Mouse (Mus musculus) lung, postnatal 14 days (tissue): ENCODE measurements around the gene Catsper2.
A peak's percentile ranks its signal among the peaks of the same experiment; 100 is the strongest.
"Not testable (repeated sequence)": the region's sequence is repeated elsewhere in the genome, so short reads cannot be mapped to it uniquely, and the experiment has no call there.

Experiments used
- DNase-seq: peaks from one replicate; pipeline ENCODE4 v3.0.0; 2021

The Catsper2 gene

GRCm38 (mm10) chr2:121425890-121426289 lies 12.3 kb upstream of the Catsper2 start:
- DNase-seq: no peak

DNA sequence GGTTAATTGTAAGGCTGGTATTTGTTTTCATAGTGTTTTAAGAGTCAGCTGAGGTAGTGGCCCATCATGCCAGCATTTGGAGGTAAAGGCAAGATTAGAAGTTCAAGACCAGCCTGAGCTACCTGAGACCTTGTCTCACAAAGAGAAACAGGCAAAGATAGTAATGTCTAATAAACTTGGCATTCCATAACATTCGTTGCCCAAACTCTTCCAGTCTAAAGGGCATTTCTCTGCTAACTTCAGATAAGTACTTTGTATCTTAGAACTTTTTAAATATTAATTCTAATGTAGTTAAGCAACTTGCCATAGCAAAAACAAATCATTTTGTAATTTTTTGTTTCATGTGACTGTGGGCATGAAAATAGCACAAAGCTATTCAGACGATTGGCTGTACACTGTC lies 9.6 kb upstream of the Catsper2 start:
- no peak for DNase-seq

GRCm38 (mm10) chr2:121418476-121418875 lies 4.9 kb upstream of the Catsper2 start:
- no peak for DNase-seq

GRCm38 (mm10) chr2:121416356-121416755 lies 2.8 kb upstream of the Catsper2 start:
- no peak for DNase-seq

DNA sequence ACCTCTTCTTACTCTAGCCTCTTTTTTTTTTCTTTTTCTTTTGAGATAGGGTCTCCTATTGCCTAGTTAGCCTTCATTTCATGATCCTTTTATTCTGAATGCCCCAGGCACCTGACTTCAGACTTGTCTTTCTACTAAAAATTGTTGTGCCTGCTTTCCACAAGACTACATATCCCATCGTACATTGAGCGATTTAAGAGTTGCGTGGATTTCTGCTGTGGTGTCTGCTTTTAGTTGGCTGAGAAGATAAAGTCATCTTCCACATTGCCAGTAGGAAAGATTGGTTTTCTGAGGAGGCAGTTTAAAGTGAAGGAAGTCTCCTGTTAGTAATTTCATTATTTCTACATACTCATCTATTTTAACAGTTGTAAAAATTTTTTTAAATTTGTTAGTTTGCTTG lies 2.0 kb upstream of the Catsper2 start:
- no peak for DNase-seq

DNA sequence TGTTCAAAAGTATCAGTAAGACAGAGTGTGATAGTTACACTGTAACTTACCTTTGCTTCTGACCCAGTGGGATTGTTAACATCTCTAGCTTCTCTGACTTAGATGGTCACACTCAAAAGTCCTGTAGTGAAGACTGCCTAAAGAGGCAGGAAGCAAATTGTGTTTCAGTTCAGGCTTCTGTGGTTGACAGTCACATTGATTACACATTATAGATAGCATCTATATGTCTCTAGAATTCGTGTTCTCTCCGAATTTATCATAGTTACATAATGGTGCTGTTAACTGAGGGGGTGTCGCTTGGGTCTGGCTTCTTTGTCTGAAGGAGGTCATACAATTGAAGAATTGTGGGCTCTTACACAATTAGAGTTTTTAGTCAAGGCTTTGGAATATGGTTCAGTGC lies 1.5 kb upstream of the Catsper2 start:
- DNase-seq: no peak

DNA sequence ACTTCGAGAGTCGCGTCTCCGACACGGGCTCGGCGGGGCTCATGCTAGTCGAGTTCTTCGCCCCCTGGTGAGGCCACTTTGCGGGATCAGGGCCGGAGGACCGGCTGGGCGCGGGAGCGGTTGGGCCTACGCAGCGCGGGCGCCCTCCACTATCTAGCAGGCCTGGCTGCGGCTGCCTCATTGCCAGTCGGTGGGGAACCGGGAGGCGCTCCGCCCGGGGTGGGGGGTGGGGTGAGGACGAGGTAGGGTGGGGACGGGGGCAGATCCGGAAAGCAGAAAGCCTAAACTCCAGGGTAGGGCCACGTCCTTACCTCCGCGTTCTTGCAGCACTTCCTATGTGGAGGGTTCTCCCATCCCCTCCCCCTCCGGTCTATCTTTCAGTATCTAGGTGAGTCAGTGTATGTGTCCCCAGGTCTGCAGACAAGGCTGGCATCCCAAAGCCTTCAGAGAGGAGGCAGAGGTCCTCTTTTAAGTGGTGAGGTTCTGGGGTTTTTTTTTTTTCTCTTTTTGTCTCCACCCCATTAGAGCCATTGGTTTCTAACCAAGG lies 620 bp upstream of the Catsper2 start:
- DNase-seq: peak; percentile 39

- DNase-seq: no peak
Observed at GRCm38 (mm10) chr2:121412843-121413386, 677 bp downstream of the Catsper2 start.

DNA sequence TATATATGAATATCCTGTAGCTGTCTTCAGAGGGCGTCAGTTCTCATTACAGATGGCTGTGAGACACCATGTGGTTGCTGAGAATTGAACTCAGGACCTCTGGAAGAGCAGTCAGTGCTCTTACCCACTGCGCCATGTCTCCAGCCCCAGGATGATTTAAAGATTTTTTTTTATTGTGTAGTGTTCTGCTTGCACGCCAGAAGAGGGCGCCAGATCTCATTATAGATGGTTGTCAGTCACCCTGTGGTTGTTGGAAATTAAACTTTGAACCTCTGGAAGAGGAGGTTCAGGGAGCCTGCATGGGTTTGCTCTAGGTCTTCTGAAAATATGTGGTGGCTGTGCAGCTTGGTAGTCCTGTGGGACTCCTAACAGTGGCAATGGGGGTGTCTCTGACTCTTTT lies 5.4 kb downstream of the Catsper2 start:
- DNase-seq: peak; percentile 56

- no peak for DNase-seq
Observed at GRCm38 (mm10) chr2:121403296-121403695, 10.3 kb downstream of the Catsper2 start.

- DNase-seq: peak; percentile 88
Observed at GRCm38 (mm10) chr2:121396624-121397023, 17.0 kb downstream of the Catsper2 start.

DNA sequence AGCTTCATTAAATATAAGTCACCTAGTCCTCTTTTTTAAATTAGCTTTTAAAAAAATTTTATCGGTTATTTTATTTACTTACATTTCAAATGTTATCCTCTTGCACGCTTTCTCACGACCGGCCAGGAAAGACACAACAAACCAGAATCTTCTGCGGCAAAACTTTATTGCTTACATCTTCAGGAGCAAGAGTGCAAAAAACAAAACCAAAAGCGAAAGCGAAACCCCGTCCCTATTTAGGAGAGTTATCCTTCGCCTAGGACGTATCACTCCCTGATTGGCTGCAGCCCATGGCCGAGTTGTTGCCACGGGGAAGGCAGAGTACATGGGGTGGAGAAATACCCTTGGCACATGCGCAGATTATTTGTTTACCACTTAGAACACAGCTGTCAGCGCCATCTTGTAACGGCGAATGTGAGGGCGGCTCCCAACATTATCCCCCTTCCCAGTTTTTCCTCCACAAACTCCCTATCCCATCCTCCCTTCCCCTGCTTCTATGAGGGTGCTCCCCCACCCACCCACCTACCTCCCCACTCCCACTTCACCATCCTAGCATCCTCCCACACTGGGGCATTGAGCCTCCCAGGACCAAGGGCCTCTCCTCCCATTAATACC lies 26.5 kb downstream of the Catsper2 start, which contains the start of gene Strc:
Gene Strc (minus strand): TSS at position 208 of the 615 bp plus-strand sequence.
- DNase-seq: not testable (repeated sequence)

- no peak for DNase-seq
Observed at GRCm38 (mm10) chr2:121374766-121375165, 38.8 kb downstream of the Catsper2 start.

DNA sequence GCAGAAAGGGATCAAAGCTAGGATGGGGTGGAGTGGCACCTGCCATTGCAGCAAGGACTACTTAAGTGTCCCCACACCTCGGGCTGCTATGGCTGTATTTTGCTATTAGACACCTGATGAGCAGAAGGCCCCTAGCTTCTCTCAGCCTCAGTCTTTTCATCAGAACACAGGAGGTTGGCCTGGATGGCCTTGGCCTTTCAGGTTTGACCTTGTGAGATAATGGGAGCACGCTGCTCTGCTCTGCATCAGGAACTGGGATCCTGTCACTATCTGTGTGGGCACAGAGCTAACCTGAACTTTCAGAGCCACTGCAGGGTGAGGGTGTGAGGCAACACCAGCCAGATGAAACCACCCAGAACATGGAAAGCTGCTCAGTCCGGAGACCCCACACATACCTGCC lies 41.3 kb downstream of the Catsper2 start:
- no peak for DNase-seq

- DNase-seq: no peak
Observed at GRCm38 (mm10) chr2:121370921-121371320, 42.7 kb downstream of the Catsper2 start.

DNA sequence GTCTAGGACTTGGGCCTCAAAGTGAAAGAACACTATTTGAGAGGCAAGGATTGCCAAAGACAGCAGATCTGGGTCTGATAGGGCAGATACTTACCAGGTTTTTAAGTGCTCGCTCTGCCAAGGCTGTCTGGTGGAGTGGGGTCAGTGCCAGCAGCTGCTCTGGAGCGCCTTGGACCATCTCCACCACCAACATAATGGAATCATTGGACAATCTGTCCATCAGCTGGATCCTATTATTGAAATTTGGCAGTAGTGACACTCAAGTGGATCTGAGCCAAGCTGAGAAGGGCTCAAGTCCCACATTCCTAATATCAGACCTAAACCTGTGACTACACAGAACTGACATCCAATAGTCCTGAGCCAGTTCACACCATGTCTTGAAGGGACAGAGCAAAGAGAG lies 44.8 kb downstream of the Catsper2 start:
- peak; percentile 5 for DNase-seq

- DNase-seq: no peak
Observed at GRCm38 (mm10) chr2:121363656-121364055, 49.9 kb downstream of the Catsper2 start.

DNA sequence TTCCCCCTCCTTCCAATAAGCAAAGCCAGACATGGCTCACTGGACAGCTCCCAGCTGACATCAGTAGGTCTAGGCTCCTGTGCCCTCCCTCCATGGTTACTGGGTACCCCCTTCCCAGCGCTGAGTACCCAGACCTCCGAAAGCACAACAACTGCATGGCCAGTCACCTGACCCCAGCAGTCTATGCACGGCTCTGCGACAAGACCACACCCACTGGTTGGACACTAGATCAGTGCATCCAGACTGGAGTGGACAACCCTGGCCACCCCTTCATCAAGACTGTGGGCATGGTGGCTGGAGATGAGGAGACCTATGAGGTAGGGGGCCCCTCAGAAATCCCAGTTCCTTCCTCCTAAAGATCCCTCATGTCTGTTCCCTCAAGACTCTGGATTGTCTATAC lies 54.1 kb downstream of the Catsper2 start:
- DNase-seq: no peak

DNA sequence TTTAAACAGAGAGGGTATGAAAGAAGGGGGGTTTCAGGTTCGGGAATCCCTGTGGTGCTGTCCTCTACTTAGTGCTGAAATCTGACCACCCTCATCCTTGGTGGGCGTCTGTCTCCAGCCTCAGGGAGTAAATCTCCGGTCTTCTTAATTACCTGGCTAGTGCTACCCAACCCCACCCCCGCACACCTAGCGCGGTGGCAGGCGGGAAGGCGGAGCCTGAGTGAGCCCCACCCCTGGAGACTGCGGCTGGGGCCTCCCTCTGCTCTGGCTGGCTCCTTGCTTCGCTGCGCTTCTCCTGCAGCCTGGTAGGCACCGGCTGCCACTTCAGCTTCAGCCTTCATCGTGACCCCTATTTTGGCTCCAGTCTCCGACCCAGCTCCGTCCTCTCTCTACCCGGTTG lies 55.2 kb downstream of the Catsper2 start:
- peak; percentile 63 for DNase-seq

DNA sequence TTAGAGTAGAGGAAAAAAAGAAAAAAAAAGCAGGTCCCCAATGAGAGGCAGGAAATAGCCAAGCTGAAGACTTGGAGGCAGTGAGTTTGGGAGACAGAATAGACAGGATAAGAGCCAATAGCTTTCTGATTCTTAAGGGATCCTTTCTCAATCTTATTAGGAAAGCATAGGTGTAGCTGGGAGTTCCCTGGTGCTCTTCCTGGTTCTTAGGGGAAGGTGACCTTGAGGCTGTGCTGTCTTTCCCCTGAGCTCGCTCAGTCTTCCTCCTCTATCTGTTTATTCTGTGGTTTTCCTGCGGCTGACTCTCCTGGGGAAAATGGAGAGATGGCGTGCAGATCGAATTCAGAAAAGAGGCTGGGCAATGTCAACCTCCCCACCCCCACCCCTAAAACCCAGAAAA lies 55.6 kb downstream of the Catsper2 start:
- DNase-seq: no peak

DNA sequence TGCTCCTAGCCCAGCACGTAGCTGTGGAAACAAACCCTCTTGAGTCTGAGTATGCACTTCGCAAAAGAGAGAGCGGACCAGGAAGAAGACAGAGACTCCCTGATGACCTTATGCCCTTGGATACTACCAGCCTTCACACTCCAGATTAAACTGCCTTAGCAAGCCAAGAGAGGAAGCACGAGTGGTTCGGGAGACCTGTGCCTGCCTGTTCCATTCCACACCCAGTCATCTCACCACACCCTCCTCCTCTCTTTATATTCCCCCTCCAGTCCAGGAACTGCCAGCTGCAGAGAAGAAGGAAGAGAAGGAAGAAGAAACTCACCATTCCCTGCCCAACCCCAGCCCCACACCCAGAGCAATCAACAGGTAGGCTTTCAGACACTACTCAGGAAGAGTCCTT lies 56.1 kb downstream of the Catsper2 start, which contains the start of gene Ckmt1:
Gene Ckmt1 (plus strand): TSS at position 221 of the 400 bp plus-strand sequence.
- DNase-seq: no peak

DNA sequence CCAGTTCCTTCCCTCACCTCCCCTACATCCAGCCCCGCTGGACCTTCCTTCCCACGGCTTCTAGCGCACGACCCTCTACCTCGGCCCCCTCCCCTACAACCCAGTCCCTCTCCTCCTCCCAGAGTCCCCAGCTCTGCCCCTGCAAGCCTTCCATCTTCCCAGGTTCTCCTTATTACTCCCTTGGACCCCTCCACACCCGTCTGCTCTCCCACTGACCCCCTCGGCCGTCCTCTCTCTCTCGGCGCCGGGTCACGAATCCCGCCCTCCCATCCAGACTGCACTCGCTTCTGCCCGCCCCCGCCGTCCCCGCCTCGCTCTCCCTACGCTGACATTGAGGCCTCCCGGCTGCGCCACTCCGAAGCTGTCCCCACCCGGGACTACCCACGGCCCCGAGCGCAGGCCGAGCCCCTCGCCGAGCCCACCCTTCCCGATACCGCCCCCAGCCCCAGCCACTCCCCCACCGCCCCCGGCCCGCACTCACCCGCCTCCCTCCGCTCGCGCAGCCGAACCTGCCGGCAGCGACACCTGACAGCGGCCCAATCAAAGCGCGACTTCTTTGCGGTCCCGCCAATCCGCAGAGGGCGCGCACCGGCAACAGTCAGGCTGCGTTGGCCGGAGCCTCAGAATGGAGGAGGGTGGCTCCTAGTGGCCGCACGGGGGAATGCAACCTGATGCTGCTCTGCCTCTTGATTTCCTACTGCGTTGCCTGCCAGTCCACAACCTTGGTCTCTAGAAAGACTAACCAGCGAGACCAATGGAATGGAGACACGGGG lies 58.6 kb downstream of the Catsper2 start, which contains the start of gene Ppip5k1:
Gene Ppip5k1 (minus strand): TSS at position 577 of the 773 bp plus-strand sequence.
- peak; percentile 98 for DNase-seq

- DNase-seq: no peak
Observed at GRCm38 (mm10) chr2:121354378-121354777, 59.2 kb downstream of the Catsper2 start.

DNA sequence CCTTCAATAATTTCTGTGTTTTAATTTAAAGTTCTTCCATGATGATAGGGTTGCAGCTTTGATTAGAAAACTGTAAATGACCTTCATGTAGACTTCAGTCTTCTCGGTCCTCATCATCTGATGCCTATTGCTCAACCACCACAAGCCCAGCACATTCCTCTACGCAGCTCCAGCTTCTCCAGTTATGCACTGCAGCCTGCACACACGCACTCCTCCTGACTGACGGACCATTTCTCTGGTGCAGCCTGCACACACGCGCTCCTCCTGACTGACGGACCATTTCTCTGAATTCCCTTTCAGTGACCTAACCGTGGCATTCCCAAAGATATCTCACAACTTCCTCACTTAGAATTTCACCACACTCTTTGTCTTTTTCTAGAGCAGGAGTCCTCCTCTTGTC lies 60.4 kb downstream of the Catsper2 start:
- DNase-seq: no peak
